Mouse (Mus musculus) yolk sac, embryonic 10.5 days (tissue): Measurements from ENCODE around the gene Npb.
"Not testable (repeated sequence)": the region's sequence is repeated elsewhere in the genome, so short reads cannot be mapped to it uniquely, and the experiment has no call there.

Source experiments
- DNase-seq: peaks from one replicate; pipeline ENCODE4 v3.0.0-alpha.2; 2017; ENCODE audit warnings: low spot score

The Npb gene

DNA sequence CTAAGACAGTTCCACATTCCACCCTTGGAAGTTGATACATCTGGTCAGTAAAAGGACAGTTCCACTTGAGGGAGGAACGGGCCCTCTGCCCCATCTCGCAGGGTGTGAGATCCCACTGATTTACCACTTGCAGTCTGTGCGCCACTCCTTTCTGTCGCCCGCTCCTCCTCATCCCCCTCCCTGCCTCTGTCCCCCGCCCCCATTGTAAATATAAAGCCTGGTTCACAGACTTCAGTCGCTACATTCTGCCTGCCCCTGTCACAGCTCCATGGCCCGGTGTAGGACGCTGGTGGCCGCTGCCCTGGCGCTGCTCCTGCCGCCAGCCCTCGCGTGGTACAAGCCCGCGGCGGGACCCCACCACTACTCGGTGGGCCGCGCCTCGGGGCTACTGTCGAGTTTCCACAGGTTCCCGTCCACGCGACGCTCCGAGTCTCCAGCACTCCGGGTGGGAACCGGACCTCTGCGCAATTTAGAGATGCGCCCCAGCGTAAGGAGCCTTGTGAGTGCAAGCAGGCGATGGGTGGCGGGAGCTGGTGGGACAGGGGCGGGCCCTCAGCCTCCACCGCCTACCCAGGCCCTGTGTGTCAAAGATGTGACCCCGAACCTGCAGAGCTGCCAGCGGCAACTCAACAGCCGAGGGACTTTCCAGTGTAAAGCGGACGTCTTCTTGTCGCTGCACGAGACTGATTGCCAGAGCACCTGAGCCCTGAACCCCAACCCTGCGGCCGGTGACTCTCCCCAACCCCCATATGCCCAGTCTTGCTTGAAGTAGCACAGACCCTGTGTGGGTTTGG, at the start of gene Npb:
Gene Npb, plus strand, starts transcription at position 237 of the 794 bp plus-strand sequence.
- peak; percentile 55 for DNase-seq

DNA sequence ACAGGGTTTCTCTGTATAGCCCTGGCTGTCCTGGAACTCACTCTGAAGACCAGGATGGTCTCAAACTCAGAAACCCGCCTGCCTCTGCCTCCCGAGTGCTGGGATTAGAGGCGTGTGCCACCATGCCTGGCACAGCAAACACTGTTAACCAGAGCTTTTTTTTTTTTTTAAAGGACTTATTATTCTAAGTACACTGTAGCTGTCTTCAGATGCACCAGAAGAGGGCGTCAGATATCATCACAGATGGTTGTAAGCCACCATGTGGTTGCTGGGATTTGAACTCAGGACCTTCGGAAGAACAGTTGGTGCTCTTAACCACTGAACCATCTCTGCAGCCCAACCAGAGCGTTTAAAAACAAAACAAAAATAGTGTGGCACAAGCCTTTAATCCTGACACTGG, 49.4 kb upstream of the Npb start:
- not testable (repeated sequence) for DNase-seq

DNA sequence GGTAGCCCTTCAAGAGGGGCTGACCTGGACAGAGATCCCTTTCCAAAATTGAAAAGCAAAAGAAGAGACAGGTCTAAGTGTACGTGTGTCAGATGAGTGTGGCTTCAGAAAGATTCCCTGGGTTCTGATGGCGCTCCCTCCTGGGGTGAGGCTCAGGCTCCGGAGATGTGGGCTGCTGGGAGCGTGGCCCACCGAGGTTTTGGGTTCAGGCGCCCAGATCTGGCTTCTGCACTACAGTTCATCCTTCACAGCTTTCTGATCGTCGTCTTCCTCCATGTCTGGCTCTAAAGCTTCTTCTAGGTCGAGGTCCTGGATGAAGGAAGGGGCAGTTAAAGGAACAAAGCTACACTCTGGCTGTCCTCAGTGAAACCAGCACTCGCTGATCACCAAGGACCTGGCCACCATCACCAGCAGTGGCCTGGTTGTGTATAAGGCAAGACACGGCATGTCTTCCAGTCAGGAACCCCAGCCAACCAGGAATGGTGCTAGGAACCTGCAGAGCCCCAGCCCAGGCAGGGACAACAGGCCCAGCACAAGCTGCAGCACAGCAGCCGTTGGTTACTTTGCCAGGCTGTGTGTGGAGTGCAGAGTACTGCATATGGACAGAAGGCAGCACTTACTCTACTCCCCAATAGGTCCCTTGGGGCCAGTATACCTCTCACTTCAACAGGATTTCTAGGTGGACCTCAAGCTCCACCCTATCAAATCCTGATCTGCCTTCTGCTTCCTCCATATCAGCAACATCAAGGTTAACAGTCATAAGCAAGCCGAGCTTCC, 47.1 kb upstream of the Npb start:
- DNase-seq = no peak

DNA sequence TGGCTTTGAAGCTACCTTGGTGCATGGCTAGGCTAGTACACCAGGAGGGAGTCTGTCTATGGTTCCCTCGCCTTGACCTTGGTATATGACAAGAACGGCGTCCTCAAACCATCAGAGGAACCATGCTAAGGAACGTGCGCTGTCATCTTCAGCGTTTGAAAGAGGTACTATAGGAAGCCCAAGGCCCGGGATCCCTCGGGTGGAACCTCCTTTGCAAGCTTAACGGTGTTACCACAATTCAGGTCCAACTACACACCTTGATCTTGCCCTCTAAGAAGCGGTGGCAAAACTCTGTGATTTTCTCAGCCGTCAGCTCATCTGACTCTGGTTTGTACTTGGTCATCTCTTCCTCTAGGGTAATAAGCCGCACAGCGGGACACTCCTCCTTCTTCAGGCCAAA, 45.3 kb upstream of the Npb start:
- no peak for DNase-seq

DNA sequence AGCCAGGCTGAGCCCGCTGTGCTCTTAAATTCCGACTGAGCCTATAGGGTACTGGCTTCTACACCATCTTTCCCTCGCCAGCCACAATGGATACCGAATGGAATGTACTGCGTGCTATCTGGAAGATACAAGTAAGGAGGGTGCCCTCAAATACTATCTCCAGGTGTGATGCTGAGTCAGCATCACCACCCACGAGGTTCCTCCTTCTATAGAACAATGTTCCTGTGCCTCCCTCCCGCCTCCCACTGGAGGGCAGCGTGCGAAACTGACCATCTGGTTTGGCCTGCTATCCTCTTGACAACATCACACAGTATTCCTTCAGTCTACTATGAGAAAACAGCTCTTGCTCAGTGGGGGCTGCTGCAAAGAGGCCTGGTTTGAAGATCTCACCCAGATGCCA, 43.2 kb upstream of the Npb start:
- DNase-seq = no peak

DNA sequence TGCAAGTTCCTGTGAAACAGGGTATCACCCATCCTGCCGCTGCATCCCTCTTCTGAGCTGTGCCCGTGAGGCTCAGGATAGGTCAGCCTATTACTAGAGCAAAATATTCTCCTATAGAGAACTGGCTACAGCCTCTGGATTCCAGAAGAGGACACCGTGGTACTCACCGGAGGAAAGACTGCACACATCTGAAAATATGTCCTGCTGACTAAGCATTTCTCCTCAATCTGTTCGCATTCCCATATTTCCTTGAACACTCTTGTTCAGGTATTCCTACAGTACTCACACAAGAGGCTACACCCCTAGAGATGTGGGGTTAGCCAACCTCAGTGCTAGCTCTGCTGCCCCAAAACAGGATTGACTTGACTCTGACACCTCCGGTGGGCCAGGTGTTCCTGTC, 40.0 kb upstream of the Npb start:
- no peak for DNase-seq

DNA sequence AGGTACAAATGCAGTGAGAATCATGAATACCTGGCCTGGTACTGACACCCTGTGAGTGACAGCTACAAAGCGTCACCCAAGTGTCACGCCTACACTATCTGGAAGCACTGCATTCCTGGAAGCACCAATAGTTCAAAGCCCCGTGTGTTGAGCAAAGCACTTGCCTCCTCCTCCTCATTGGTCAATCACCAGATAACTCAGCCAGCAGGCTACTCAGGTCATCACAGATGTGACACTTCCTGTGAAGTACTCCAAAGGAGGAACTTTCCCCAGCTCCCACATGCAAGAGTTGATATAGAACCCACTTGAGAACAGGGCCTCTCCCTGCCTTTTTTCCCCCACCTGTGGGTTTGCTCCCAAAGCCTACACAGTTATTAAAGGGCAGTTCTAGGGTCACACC, 37.2 kb upstream of the Npb start:
- peak; percentile 79 for DNase-seq

DNA sequence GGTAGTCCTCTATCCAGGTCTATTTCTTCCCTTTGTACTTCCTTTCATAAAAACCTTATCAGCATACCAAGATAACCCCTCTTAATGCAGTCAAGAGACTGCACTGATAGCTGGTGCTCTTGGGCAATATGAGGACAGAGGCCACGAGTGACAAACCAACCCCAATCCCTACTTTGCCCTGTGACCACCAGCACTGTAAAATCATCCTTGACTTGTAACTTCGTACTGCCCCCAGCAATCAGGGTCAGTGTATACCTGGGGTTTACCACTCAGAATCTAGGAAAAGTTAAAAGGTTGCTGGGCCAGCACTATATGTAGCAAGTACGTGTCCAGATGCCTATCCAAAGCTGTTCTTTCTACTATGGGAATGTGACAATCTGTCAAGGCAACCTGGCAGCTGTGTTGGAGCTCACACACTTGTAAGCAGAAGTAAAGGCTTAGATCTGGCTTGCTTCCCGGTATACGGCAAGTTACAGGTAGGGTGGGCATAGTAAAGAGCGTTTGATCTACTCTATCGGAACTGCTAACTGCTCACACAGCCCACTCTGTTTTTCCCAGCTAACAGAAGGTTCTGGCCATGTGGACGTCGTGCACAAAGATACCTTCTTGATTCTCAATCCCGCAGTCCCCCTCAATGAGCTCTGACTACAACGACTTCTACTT, 36.4 kb upstream of the Npb start:
- DNase-seq = no peak

DNA sequence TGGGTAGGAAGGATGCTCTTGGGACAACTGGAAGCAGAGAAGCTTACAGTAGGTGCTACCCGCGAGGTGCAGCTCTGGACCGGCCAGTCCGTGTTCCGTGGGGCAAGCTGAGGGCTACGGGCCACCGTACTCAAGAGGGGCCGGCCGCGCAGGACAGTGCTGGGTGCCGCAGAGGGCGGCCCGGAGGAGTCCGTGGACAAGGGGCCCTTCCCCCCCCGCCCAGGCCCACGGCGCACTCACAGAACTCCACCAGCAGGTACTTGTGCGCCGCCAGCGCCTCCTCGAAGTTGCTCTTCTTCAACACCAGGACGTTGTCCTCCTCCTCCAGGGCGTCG, 35.9 kb upstream of the Npb start:
- no peak for DNase-seq

DNA sequence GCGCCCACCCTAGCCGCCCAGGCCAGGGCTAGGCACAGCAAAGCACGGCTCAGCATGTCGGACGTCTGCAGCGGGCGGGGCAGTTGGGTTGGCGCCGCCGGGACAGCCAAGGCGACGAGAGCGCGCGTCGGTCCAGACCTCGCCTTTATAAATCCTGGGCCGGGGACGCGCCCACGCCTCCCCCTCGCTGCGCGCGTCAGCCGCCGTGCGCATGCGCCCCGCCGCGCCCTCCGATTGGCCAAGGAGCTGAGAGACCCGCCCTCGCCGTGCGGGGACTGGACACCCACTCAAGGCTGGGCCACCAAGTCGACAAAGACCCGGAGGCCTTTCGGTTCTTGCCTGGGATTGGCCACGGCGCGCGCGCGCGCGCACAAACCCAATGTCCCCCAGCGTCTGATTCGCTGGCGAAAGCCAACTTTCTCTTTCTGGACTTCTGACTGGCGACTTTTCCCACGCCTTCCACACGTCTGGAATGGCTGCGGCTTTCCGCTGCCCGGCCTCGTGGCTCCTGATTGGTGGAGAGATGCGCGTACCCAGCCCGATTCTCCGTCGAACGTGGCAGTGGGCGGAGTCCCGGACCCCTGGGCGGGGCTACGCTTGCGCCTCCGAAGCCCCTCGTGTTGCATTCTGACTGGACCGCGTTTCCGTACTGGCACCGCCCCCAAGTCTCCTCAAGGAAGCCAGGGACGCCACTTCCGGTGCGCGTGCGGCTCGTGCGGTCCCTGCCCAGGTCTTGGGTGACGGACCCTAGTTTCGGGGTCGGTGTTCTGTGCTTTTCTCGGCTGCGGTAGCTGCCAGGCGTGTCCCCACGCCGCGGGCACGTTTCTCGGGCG, 35.3 kb upstream of the Npb start, which contains the start of gene P4hb:
Gene P4hb, minus strand, starts transcription at position 502 of the 833 bp plus-strand sequence.
- DNase-seq = peak; percentile 100

DNA sequence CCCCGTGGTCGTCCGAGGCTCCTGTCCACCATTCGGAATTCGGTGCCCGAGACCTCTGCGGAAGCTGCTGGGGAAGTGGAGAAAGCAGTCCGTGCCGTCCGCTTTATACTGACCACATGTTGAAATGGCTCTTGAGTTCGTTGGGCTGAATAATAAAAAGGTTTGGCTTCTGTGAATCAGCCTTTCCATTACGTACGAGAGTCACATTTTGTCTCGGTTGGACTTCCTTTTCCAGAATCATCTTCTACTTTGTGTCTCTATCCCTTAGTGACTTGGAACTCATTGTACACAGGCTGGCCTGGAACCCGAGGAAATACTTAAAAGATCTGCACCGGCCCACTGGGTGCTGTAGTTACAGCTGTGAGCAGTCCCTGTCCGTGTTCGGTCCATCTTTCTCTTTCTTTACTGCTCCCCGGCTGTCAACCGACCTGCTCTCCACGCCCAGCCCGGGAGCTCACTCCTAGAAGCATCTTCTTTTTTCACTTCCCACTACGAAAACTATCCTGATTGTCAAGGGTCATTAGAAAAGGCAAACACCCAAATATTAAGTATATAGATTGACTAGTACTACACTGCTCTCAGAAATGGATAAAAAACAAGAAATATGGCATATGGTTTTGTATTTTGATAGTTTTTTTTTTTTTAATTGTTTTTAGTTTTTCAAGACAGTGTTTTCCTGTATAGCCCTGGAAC, 34.5 kb upstream of the Npb start:
- no peak for DNase-seq

DNA sequence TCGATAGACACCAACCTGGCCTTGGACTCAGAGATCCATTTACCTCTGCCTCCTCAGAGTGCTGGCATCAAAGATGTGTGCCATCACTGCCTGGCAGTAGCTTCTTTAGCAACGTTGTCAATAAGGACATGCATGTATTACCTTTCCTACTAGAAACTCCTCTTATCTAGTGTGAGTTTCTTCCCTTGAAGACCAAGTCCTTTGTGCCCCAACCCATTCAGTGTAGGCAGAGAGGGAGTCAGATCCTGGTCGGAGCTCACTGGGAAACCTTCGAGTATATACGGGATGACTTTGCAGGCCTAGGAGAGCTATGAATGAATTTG, 34.0 kb upstream of the Npb start:
- no peak for DNase-seq

DNA sequence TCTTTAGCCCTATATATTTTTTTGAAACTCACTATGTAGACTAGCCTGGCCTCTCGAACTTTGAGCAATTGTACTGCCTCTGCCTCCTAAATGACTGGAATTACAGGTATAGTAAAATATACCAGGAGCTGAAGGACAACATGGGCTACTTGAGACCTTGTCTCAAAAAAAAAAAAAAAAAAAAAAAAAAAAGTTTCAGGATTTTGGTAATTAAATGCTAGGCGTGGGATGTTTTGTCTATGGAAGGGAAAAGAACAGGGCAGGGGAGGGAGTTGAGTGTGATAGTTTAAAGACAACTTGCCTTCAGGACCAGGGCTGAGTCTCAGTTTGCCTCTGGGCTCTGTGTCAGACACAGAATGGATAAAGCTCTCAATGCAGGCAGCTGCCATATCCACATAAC, 33.2 kb upstream of the Npb start:
- no peak for DNase-seq

DNA sequence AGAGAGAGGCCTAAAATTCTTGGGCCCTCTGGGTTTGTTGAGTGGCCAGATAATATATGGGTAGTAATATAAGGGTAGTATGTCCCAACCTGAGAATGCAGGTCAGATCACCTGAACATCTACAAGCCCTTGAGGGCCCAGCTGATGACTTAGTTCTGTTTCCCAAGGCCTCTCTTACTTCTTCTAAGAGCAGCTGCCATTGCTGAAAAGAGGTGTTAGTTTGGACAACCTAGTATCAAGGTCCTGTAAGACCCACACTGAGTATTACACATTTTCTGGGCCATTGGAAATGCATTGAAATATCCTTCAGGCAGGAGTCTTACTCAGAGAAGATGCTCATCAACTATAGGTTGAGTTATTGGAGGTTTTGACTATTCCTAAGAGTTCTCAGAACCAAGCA, 32.3 kb upstream of the Npb start:
- no peak for DNase-seq

DNA sequence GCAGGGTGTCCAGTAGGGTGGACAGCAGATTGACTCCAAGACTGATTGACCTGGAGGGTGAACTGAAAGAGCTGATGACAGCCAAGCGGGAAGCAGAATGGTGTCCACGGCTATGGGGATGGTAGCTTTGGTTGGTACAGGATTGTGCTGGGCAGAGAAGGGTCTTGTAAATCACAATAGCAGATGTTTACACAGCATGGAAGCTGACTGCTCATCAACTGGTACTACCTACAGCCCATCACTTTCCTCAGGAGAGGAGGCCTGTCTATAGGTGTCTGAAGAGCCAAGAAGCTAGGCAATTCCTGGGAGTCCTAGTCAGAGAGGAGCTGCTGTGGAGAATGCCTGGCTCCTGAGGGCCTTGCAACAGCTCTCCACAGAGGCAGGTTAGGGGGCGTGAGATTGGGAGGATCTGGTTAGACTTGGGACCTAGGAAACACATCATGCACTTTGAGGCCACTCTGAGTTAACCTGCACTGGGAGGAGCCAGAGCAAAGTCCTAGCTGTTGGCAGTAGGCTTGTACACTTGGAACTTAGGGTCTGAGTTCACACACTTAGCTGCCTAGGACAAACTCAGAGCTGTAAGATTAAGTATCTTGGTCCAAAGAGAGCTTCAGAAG, 31.8 kb upstream of the Npb start:
- DNase-seq = peak; percentile 87

DNA sequence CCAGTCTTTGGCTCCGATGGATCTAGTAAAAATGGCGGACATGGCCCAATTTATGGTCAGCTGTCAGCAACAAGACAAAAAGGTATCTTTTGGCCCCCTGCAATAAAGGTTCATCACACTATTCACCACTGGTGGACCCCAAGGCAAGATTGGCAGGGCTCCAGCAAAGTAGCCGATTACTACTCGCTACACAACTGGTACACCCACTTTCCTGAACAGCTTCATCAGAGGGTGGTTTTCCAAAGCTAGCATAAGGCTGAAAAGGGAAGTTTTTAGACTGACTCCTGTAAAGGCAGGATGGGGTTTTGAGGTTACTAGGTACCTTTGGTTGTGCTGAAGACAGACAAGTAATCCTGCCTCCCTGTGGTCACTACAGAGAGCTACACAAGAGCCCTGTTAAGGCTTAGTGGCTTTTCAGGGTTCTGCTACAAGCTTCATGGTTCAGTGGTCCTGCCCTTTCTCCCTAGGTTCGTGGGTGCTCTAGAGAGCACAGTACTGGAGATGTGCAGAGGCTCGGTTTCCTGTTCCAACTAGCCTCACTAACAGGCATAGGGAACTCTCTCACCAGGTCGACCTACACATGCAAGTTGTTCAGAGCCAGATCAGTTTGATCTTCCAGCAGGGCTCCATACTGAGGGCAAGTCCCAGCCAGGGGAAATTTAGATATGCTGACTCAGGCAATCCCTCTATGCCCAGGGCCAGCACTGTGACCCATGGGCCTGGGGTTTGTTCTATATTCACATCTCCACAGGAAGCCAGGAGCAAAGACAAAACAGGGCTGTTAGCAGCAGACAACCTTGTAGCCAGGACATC, 30.9 kb upstream of the Npb start:
- peak; percentile 41 for DNase-seq

DNA sequence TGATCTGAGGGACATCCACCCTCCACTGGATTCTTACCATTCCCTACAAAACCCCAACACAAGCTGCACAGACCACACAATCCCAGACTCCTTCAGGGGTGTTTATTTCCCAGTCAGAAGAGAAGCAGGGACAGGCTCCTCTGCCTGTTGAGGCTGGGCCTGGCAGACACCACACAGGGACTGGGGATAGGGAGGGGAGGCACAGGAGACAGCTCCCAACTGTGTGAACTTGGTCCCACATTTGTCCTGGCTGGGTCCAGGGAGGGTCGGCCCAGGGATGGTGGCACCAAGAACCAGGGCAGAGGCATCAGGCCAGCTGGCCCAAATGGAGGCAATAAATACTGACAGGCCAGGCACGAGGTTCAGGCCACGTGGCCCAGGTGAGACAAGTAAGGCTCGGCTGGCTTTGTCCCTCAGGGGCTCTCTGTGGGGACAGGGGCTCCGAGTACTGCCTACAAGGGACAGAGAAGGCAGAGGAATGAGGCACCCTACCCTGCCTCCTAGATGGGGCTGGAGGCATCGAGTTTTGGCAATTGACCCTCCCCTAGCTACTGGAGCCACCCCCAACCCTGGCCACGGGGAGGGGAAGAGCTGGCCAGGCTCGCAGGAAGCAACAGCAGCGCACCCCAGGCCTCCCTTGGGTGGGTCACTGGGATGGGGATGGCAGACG, 30.1 kb upstream of the Npb start:
- DNase-seq = no peak

DNA sequence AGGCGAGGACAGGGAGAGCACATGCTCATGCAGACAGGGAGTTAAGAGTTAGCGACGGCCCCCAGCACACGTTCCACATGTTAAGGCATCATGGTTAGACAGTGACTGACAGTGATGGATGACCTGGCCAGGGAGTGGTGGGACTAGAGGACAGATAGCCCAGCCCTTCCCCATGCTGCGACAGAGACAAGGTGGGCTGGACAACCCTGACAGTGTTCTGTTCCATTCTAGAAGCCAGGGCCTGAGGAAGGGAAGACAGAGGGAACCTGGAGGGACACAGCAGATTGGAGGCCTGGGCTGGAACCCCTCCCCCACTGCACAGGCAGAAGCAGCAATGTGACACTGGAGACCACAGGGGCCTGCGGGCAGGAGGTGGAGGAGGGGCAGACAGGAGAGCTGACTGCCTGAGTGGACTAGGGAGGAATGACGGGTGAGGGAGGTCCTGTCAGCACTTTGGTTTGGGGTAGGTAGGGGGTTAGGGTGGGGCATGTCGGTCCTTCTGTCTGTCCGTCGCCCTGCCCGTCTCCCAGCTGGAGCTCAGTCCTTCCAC, 29.5 kb upstream of the Npb start:
- peak; percentile 24 for DNase-seq

DNA sequence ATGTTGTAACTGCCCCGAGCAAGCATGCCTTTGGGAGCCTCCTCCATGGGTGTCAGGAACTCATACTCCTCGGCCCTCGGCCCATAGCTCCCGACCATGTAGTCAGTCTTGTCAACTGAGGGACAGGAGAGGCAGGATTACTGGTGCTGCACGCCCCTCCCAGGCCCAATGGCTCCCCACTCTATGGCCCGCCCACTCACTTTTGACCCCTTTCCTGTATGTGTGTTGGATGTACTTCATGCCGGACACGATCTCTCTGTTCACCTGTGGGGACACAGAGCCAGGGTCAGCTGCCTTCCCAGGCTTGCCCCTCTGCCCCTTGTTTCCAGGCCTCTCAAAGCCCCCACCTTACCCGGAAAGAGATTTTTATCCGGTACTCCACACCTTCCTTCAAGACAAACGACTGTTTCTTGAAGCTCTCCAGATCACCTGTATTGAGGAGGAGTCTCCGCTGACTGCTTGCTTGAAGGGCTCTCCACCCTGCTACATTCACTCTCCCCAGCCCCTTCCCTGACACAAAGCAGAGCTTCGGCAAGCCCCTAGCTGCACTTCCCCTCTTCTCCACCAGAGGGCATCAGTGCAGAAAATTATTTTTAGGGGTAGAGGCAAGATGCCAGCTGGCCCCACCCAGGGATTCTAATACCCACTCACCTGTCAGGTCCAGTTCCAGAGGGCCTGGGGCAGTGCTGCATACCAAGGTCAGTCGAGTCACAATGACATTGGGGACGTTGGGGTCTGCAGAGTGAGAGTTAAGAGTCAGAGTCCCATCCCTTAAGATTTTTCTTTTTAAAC, 28.8 kb upstream of the Npb start:
- DNase-seq = peak; percentile 74
